Mouse (Mus musculus) brain, embryonic 14.5 days (tissue): ENCODE data around the gene Dhx38.

Source experiments
- CTCF ChIP-seq: fragments of 200-500 bp; IDR thresholded peaks from 2 replicates; pipeline ENCODE4 v1.5.1; 2012; ENCODE audit warnings: inconsistent platforms, mild to moderate bottlenecking, moderate library complexity, borderline replicate concordance; ENCODE audit not compliant: insufficient read depth, insufficient read length; ENCODE audit errors: extremely low read depth
- POLR2A ChIP-seq: fragments of 200-500 bp; IDR thresholded peaks from 2 replicates; pipeline ENCODE4 v1.6.1; 2012; ENCODE audit warnings: mild to moderate bottlenecking, inconsistent platforms, borderline replicate concordance; ENCODE audit not compliant: poor library complexity, insufficient read depth, insufficient read length, severe bottlenecking; ENCODE audit errors: extremely low read depth

DNA sequence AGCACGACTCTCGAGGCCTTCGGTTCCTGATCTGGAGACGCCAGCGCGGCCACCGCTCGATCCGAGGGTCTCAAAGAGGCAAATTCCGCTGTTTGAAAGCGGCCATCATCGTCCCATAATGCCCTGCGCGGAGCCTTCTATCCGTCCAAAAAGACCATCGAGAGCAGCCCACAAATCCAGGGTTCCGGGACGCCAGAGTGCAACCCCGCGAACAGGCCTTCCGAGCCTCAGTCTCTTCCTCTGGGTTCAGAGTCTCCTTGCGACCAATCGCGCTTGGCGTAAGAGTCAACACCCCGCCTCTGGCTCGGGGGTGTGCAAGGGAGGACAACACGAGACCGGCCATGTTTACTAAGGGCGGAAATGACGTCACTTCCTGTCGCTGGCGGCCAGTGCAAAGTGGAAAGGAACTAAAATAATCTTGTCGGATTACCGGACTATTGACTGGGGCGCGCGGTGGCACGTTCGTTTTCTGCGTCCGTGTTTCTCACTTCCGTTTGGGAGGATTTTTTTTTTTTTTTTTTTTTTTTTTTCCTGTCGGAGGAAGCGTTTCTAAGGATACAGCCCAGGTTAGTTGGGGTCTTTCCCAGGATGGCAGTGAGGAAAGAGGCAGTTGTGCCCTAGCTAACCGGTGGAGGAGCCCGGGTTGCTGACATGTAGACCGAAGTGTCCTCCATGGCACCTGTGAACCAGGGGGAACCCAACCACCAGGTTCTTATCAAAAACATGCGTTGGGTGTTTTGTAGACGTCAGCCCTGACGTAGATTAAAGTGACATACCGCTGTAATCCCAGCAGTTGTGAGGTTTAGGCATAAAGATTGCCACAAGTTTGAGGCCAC lies at the start of gene Dhx38, which contains the start of gene Txnl4b:
- TF ChIP-seq CTCF (no peak), POLR2A (no peak)
